17 mouse cellular contexts compared by ENCODE assay signal in the genomic region with DNA sequence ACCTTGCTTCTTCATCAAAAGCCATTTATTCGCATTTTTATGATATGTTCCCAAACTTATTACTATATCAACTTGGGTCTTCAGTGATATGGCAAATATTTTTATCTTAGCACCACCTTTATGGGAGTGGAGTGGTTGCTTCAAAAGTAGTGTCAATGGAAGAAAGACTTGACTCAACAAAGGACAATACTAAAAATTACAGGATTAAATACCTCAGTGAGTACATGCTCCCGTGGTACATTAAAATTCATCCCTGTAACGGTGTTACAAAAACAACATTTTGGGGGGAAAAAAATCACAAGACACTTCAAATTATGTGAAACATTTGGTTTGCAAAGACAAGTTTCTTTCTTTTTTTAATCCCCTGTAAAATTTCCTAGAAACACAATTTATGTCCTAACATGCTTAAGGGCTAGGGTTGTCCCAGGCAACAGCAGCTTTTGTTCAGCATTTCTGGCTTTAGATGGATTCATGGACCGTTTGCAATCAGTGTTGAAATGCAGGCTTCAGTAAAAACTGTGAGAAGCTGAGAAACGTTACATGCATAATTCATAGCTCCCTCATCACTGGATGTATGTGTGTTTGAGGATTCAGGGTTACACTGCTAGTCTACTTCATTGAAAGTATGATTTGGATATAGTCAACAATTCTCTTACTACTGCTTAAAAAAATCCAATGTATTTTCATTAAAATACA.
DNase-seq lines count a peak whose midpoint lies in the region; ATAC-seq and TF ChIP-seq lines count a peak whose summit lies in the region.
"Had no signal": no experiment of that assay in that cellular context is flagged by ENCODE, and none has a peak within 500 bp of the region (broad histone marks: within the 10 kb centered on the region; RNA-seq: fewer than 3 reads in every experiment).

No protein-coding gene starts in this region.

- H3K9me3 ChIP-seq in neural tube, embryonic 11.5 days (ENCODE audit: control insufficient read depth, low read length), result no peaks in the 10 kb centered on the region
- no peaks in the 10 kb centered on the region for H3K9me3 ChIP-seq in neural tube, embryonic 15.5 days (replicated peaks)
- H3K9me3 ChIP-seq in forebrain, embryonic 14.5 days (replicated peaks; ENCODE audit: control insufficient read depth, low read length), result no peaks in the 10 kb centered on the region
- H3K9me3 ChIP-seq in hindbrain, embryonic 15.5 days, result no peaks in the 10 kb centered on the region
- no peaks in the 10 kb centered on the region for H3K9me3 ChIP-seq in midbrain, postnatal 0 days (ENCODE audit: low read length)
- H3K9me3 ChIP-seq: embryonic facial prominence, embryonic 10.5 days; limb, embryonic 15.5 days had no signal

- peak; percentile 89 for ATAC-seq in neural tube, embryonic 11.5 days (ENCODE audit: insufficient read depth, low FRiP score, low TSS enrichment)
- no peak for ATAC-seq in neural tube, embryonic 15.5 days (ENCODE audit: low FRiP score)
- ATAC-seq in forebrain, embryonic 14.5 days, result peak; percentile 73
- ATAC-seq in hindbrain, embryonic 15.5 days (ENCODE audit: low FRiP score, low read depth), result 0 out of 2 replicates have a peak, but pooled peaks have one; percentile 51
- no peak for ATAC-seq in midbrain, postnatal 0 days (ENCODE audit: low FRiP score)
- ATAC-seq: CD4-positive, CD25-positive, alpha-beta regulatory T cell, adult 4 months; liver, postnatal 0 days had no signal

- H3K27me3 ChIP-seq in neural tube, embryonic 11.5 days (ENCODE audit: control insufficient read depth, insufficient read depth, low read length), result no peaks in the 10 kb centered on the region
- H3K27me3 ChIP-seq in neural tube, embryonic 15.5 days (replicated peaks), result no peaks in the 10 kb centered on the region
- no peaks in the 10 kb centered on the region for H3K27me3 ChIP-seq in forebrain, embryonic 14.5 days (replicated peaks; ENCODE audit: control insufficient read depth, insufficient read depth, low read length)
- no peaks in the 10 kb centered on the region for H3K27me3 ChIP-seq in hindbrain, embryonic 15.5 days
- no peaks in the 10 kb centered on the region for H3K27me3 ChIP-seq in midbrain, postnatal 0 days (ENCODE audit: insufficient read depth, low read length)
- H3K27me3 ChIP-seq: limb, embryonic 15.5 days had no signal

- no peaks in the 10 kb centered on the region for H3K36me3 ChIP-seq in neural tube, embryonic 11.5 days (ENCODE audit: control insufficient read depth, insufficient read depth, low read length)
- no peaks in the 10 kb centered on the region for H3K36me3 ChIP-seq in neural tube, embryonic 15.5 days
- no peaks in the 10 kb centered on the region for H3K36me3 ChIP-seq in forebrain, embryonic 14.5 days (ENCODE audit: control insufficient read depth, insufficient read depth, low read length)
- no peaks in the 10 kb centered on the region for H3K36me3 ChIP-seq in hindbrain, embryonic 15.5 days
- H3K36me3 ChIP-seq in midbrain, postnatal 0 days (ENCODE audit: insufficient read depth, low read length), result no peaks in the 10 kb centered on the region
- H3K36me3 ChIP-seq: embryonic facial prominence, embryonic 10.5 days; limb, embryonic 15.5 days had no signal

- no peak for TF ChIP-seq CTCF in midbrain, postnatal 0 days (IDR thresholded peaks at IDR 0.05)

- no peak overlapping the region for H3K27ac ChIP-seq in neural tube, embryonic 11.5 days (ENCODE audit: low read depth, low read length)
- no peak overlapping the region for H3K27ac ChIP-seq in neural tube, embryonic 15.5 days (replicated peaks)
- H3K27ac ChIP-seq in forebrain, embryonic 14.5 days (ENCODE audit: low read depth, low read length), result no peak overlapping the region
- H3K27ac ChIP-seq in hindbrain, embryonic 15.5 days (replicated peaks), result no peak overlapping the region
- H3K27ac ChIP-seq in midbrain, postnatal 0 days (ENCODE audit: low read depth, low read length), result no peak overlapping the region
- H3K27ac ChIP-seq: embryonic facial prominence, embryonic 10.5 days; heart, adult 2 months; limb, embryonic 15.5 days; macrophage had no signal

- no peak overlapping the region for H3K4me3 ChIP-seq in neural tube, embryonic 11.5 days (ENCODE audit: low read depth, low read length)
- H3K4me3 ChIP-seq in neural tube, embryonic 15.5 days (replicated peaks), result no peak overlapping the region
- H3K4me3 ChIP-seq in forebrain, embryonic 14.5 days (ENCODE audit: low read depth, low read length), result no peak overlapping the region
- no peak overlapping the region for H3K4me3 ChIP-seq in hindbrain, embryonic 15.5 days
- no peak overlapping the region for H3K4me3 ChIP-seq in midbrain, postnatal 0 days (ENCODE audit: low read depth, low read length)
- H3K4me3 ChIP-seq: embryonic facial prominence, embryonic 10.5 days; erythroblast, embryonic 14.5 days; heart, adult 2 months; limb, embryonic 15.5 days; myocyte had no signal

- H3K9ac ChIP-seq in neural tube, embryonic 11.5 days (ENCODE audit: low read length), result no peak overlapping the region
- no peak overlapping the region for H3K9ac ChIP-seq in neural tube, embryonic 15.5 days (replicated peaks)
- H3K9ac ChIP-seq in forebrain, embryonic 14.5 days (ENCODE audit: low read length), result no peak overlapping the region
- no peak overlapping the region for H3K9ac ChIP-seq in hindbrain, embryonic 15.5 days
- H3K9ac ChIP-seq in midbrain, postnatal 0 days (replicated peaks; ENCODE audit: low read length, poor library complexity, severe bottlenecking), result no peak overlapping the region
- H3K9ac ChIP-seq: limb, embryonic 15.5 days; liver, postnatal 0 days had no signal

- peak; percentile 26 for DNase-seq in neural tube, embryonic 11.5 days (ENCODE audit: low spot score)
- DNase-seq in forebrain, embryonic 14.5 days (ENCODE audit: low spot score), result peak; percentile 76
- peak; percentile 8 for DNase-seq in midbrain, postnatal 0 days (ENCODE audit: low spot score)
- DNase-seq in ovary, postnatal 10 days (ENCODE audit: low spot score), result no peak
- no peak for DNase-seq in lung, postnatal 36 days
- DNase-seq: adrenal gland, adult 2 months; cerebellum, adult 9-10 months; heart, adult 2 months; liver, postnatal 0 days had no signal

- WGBS in neural tube, embryonic 11.5 days, result 55% methylated on average over 5 of the region's 5 CpGs
- 32% methylated on average over 5 of the region's 5 CpGs for WGBS in neural tube, embryonic 15.5 days
- 38% methylated on average over 5 of the region's 5 CpGs for whole genome bisulfite sequencing in forebrain, embryonic 14.5 days
- 42% methylated on average over 5 of the region's 5 CpGs for WGBS in hindbrain, embryonic 15.5 days
- WGBS in midbrain, postnatal 0 days, result 25% methylated on average over 5 of the region's 5 CpGs

- no peaks in the 10 kb centered on the region for H3K4me1 ChIP-seq in neural tube, embryonic 11.5 days (ENCODE audit: control insufficient read depth, insufficient read depth, low read length)
- H3K4me1 ChIP-seq in neural tube, embryonic 15.5 days, result no peaks in the 10 kb centered on the region
- no peaks in the 10 kb centered on the region for H3K4me1 ChIP-seq in forebrain, embryonic 14.5 days (ENCODE audit: control insufficient read depth, insufficient read depth, low read length)
- no peaks in the 10 kb centered on the region for H3K4me1 ChIP-seq in hindbrain, embryonic 15.5 days (replicated peaks)
- H3K4me1 ChIP-seq in midbrain, postnatal 0 days (ENCODE audit: insufficient read depth, low read length), result no peaks in the 10 kb centered on the region
- H3K4me1 ChIP-seq: embryonic facial prominence, embryonic 10.5 days; limb, embryonic 15.5 days had no signal

- H3K4me2 ChIP-seq in neural tube, embryonic 11.5 days (ENCODE audit: low read depth), result no peak overlapping the region
- H3K4me2 ChIP-seq in neural tube, embryonic 15.5 days, result no peak overlapping the region
- no peak overlapping the region for H3K4me2 ChIP-seq in forebrain, embryonic 14.5 days (ENCODE audit: low read length)
- H3K4me2 ChIP-seq in hindbrain, embryonic 15.5 days, result no peak overlapping the region
- no peak overlapping the region for H3K4me2 ChIP-seq in midbrain, postnatal 0 days (ENCODE audit: low read depth, low read length, poor library complexity, severe bottlenecking)
- H3K4me2 ChIP-seq: limb, embryonic 15.5 days had no signal

Comparison
In these comparisons a context has a peak if more than half of its experiments do, and no peak if none do; other contexts are left out.
1. ATAC-seq: peak in neural tube, embryonic 11.5 days (single experiment), forebrain, embryonic 14.5 days (single experiment) and hindbrain, embryonic 15.5 days (single experiment); none in neural tube, embryonic 15.5 days (single experiment) and midbrain, postnatal 0 days (single experiment).
2. DNase-seq: peak in neural tube, embryonic 11.5 days (single experiment), forebrain, embryonic 14.5 days (single experiment) and midbrain, postnatal 0 days (single experiment); none in ovary, postnatal 10 days (single experiment) and lung, postnatal 36 days (single experiment).